Mouse (Mus musculus) hematopoietic multipotent progenitor cell, adult 10-12 weeks (in vitro differentiated cells): ENCODE results near the gene Ifitm1. TPM values are rescaled to one million over a fixed set of nuclear protein-coding genes. Genes with fewer than 3 reads are reported as not detected.

Experiments
- polyA plus RNA-seq: library from polyadenylated mRNA; stranded (reverse); fragments of >175 nt; gene quantifications from 2 replicates; pipeline ENCODE4 v1.2.3, GENCODE M21; 2012; ENCODE audit warnings: low replicate concordance

The Ifitm1 gene
- polyA plus RNA-seq: 8.5 TPM in 2 replicates

DNA sequence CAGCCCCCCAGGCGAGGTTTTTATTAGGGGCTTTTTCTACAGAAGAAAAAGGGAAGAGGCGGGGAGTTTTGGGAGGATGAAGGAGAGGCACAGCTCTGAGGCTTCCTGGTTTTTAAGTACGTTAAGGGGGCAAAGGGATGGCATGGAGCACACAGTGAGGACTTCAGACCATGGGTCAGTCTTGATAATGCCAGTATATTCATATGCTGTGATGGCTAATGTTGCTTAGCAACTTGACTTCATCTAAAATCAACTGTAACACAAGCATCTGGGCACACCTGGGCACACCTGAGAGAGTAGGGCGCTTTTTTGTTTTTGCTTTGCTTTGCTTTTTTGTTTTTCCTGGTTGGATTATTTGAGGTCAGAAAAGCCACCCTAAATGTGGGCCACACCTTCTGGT lies at the start of gene Ifitm1:
TSS of gene Ifitm1 (plus strand) at position 301 of the 400 bp plus-strand sequence.

GRCm38 (mm10) chr7:140920418-140921029 lies 46.5 kb upstream of the Ifitm1 start, which contains the start of gene Nlrp6:
Gene Nlrp6, plus strand, starts transcription at chr7:140920902.

GRCm38 (mm10) chr7:140941222-140942051 lies 25.6 kb upstream of the Ifitm1 start, which contains the start of gene Pgghg:
Gene Pgghg, plus strand, starts transcription at chr7:140941391.

DNA sequence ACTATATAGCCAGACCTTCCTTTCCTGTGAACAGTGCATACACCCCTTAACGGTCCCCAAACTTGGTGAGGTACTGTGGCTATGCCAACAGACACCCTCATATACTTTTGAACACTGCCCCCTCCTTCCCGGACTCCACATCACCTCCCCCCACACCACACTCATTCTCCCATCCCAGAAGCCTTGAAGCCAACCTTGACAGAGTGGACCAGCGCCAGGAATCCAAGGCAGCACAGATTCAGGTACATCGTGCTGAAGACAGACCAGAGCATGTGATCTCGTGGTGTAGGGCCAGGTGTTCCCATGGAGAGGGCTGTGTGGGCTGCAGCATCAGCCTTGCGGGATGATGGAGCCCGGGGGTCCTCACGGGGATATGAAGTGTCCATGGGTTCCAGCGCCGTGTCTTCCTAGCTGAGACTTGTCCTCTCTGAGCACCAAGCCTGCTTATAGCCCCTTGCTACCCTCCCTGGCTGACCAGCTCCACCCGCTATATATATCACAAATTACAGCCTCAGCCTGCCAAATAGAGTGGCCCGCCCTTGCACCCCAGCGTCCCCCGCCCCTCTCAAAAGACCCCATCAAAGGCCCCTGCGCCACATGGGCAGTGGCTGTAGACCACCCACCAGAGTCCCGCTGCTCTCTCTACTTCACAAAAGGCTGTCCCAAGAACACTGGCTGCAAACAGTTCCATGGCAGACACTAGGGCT lies 17.0 kb upstream of the Ifitm1 start, which contains the start of gene Ifitm5:
TSS of gene Ifitm5 (minus strand) at position 468 of the 707 bp plus-strand sequence.

GRCm38 (mm10) chr7:140955758-140956555 lies 11.1 kb upstream of the Ifitm1 start, which contains the start of the genes Gm45717 and Ifitm2:
Gene Gm45717, minus strand, starts transcription at chr7:140955937.
Gene Ifitm2, minus strand, starts transcription at chr7:140955987.

GRCm38 (mm10) chr7:141010593-141010992 lies 43.6 kb downstream of the Ifitm1 start, which contains the start of gene Ifitm3:
Gene Ifitm3, minus strand, starts transcription at chr7:141010770.

GRCm38 (mm10) chr7:141017824-141018223 lies 50.8 kb downstream of the Ifitm1 start, which contains the start of gene Ifitm6:
Gene Ifitm6, minus strand, starts transcription at chr7:141017924.

Other genes starting within 250 kb of the Ifitm1 start
- gene Cyp2e1, start 203.5 kb upstream of the Ifitm1 start, polyA plus RNA-seq: not detected in 2 replicates
- 0.18 TPM in 1 of 2 replicates, not detected in the other for gene Syce1, start 179.4 kb upstream of the Ifitm1 start, polyA plus RNA-seq
- not detected in 2 replicates for gene Zfp941, start 145.0 kb upstream of the Ifitm1 start, polyA plus RNA-seq
- not detected in 2 replicates for gene Urah, start 132.2 kb upstream of the Ifitm1 start, polyA plus RNA-seq
- gene Scgb1c1, start 121.7 kb upstream of the Ifitm1 start, polyA plus RNA-seq: not detected in 2 replicates
- not detected in 2 replicates for gene Odf3, start 119.4 kb upstream of the Ifitm1 start, polyA plus RNA-seq
- gene Gm45785, start 110.9 kb upstream of the Ifitm1 start, polyA plus RNA-seq: not detected in 2 replicates
- 84.4 and 159 TPM in 2 replicates for gene Ric8a, start 110.3 kb upstream of the Ifitm1 start, polyA plus RNA-seq
- gene Bet1l, start 109.6 kb upstream of the Ifitm1 start, polyA plus RNA-seq: 5.3 and 13.3 TPM in 2 replicates
- gene Psmd13, start 85.3 kb upstream of the Ifitm1 start, polyA plus RNA-seq: 14.0 and 45.3 TPM in 2 replicates
- gene Sirt3, start 84.9 kb upstream of the Ifitm1 start, polyA plus RNA-seq: 25.2 and 43.6 TPM in 2 replicates
- gene Cox8b, start 66.8 kb upstream of the Ifitm1 start, polyA plus RNA-seq: not detected in 2 replicates
- gene Nlrp6, start 46.3 kb upstream of the Ifitm1 start, polyA plus RNA-seq: 0.27 TPM in 1 of 2 replicates, not detected in the other
- 14.9 and 15.1 TPM in 2 replicates for gene Pgghg, start 25.8 kb upstream of the Ifitm1 start, polyA plus RNA-seq
- not detected in 2 replicates for gene Ifitm5, start 16.9 kb upstream of the Ifitm1 start, polyA plus RNA-seq
- gene Gm45717, start 11.3 kb upstream of the Ifitm1 start, polyA plus RNA-seq: not detected in 2 replicates
- gene Ifitm2, start 11.2 kb upstream of the Ifitm1 start, polyA plus RNA-seq: 17.6 and 125 TPM in 2 replicates
- gene Ifitm3, start 43.5 kb downstream of the Ifitm1 start, polyA plus RNA-seq: 25.7 and 51.0 TPM in 2 replicates
- gene Ifitm6, start 50.7 kb downstream of the Ifitm1 start, polyA plus RNA-seq: 4.0 and 4.9 TPM in 2 replicates
- not detected in 2 replicates for gene Gm17387, start 61.9 kb downstream of the Ifitm1 start, polyA plus RNA-seq
- gene B4galnt4, start 93.9 kb downstream of the Ifitm1 start, polyA plus RNA-seq: 3.7 and 11.5 TPM in 2 replicates
- gene Pkp3, start 111.0 kb downstream of the Ifitm1 start, polyA plus RNA-seq: 30.0 and 50.9 TPM in 2 replicates
- 44.4 and 49.0 TPM in 2 replicates for gene Sigirr, start 133.4 kb downstream of the Ifitm1 start, polyA plus RNA-seq
- not detected in 2 replicates for gene Ano9, start 150.6 kb downstream of the Ifitm1 start, polyA plus RNA-seq
- gene Ptdss2, start 155.2 kb downstream of the Ifitm1 start, polyA plus RNA-seq: 25.5 and 46.6 TPM in 2 replicates
- 9.0 and 40.5 TPM in 2 replicates for gene Rnh1, start 205.6 kb downstream of the Ifitm1 start, polyA plus RNA-seq
- 32.3 and 36.1 TPM in 2 replicates for gene Hras, start 226.8 kb downstream of the Ifitm1 start, polyA plus RNA-seq
- 13.6 and 20.7 TPM in 2 replicates for gene Lrrc56, start 226.9 kb downstream of the Ifitm1 start, polyA plus RNA-seq
- 4.7 and 9.3 TPM in 2 replicates for gene Lmntd2, start 246.9 kb downstream of the Ifitm1 start, polyA plus RNA-seq
- gene Rassf7, start 248.6 kb downstream of the Ifitm1 start, polyA plus RNA-seq: 18.6 and 26.2 TPM in 2 replicates